Mouse (Mus musculus) erythroid progenitor cell, adult 5-6 weeks (primary cell): Measurements from ENCODE around the gene Unc5a. TPM values are rescaled to one million over a fixed set of nuclear protein-coding genes. Genes with fewer than 3 reads are reported as not detected.

Source experiments
- ATAC-seq: replicated peaks from 2 replicates; pipeline ENCODE4 v1.8.0; 2016; ENCODE audit warnings: moderate number of reproducible peaks, mild to moderate bottlenecking, moderate TSS enrichment, inconsistent platforms; ENCODE audit not compliant: poor library complexity, low FRiP score, severe bottlenecking
- total RNA-seq, 2 experiments: library from RNA; stranded (forward) in 1 of 2; stranded (reverse) in 1 of 2; fragments of 150-400 nt in 1 of 2; fragments of 186-747, 209-891 nt in 1 of 2; gene quantifications; 2 replicates each; pipeline versions ENCODE4 v1.2.3 to v1.2.4; 2015 to 2017; ENCODE audit warnings: low replicate concordance in 2 of 2

The Unc5a gene
- total RNA-seq (2015; ENCODE audit: low replicate concordance) (1.1 TPM in 1 of 2 replicates, not detected in the other), total RNA-seq (2017; ENCODE audit: low replicate concordance) (0.90 TPM in 1 of 2 replicates, not detected in the other)

- ATAC-seq: no peak
Measured at GRCm38 (mm10) chr13:54948531-54949493, at the start of gene Unc5a. Gene Unc5a (plus strand): TSS chr13:54949411.

GRCm38 (mm10) chr13:54912053-54912452 is 37.2 kb upstream of the Unc5a start:
- ATAC-seq: no peak

DNA sequence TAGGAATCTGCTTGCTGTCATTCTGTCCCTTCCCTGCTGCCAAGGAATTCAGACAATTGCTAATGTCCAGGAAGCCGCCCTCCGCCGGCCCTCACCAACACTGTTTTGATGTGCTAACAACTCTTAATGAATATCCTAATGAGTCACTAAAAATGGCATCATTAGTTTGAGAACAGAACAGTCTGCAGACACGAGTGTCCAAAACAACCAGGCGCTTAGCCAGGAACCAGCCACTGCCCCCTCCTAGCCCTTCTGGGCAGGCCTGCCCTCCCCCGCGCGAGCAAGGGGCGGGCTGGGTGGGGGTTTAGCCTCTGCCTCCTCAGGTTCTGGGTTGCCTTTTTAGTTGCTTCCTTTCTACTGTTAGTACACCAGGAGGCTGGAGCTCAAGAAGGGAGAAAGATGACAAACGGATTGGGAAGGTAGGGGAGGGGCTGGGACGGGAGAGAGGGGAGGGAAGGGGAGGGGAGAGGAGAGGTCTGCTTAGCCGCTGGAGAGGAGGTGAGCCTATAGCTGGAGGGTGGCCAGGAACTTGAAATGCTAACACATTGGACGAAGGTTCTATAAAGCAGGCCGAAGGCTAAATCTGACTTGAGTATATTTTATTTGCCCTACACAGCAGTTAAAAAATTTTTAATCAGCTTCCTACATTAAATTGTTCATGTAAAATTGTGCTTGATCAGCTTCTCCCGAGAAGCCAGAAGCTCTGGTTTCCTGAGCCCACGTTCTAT is 36.2 kb upstream of the Unc5a start:
- ATAC-seq: no peak

DNA sequence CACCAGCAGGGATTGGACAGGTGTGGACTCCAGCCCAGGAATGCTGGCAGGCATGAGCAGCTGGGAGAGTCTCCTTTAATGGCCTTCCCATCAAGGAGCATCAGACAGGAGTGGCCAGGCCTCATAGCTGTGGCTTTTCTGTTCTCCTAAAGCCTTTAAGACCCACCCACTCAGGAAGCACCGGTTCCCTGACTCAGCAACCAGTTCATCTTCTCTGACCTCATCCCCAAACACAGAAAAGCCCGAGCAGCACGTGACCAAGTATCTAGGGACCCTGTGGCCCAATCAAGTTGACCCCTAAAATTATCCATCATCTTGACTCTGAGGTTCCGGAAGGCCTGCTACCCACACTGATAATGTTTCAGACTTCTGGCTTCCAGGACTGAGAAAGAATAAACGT is 32.6 kb upstream of the Unc5a start:
- no peak for ATAC-seq

DNA sequence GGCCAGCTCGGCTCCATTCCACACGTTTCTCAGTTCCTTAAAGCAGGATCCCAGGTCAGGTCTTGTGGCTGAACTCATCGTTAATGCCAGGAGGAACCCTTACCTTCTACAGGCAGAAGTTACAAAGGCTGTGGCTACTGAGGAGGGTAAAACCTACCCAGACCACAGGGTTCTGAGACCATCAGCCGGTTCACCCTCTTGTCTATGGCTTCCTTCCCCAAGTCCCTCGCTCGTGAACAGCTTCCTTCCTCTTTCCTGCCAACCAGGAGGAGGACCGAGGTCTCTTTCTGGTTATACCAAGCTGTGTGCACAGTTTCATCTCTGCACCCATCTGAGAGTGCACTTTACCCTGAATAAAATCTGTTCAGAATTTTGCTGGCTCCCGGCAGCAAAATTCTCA is 30.3 kb upstream of the Unc5a start:
- ATAC-seq: no peak

GRCm38 (mm10) chr13:54919666-54920065 is 29.5 kb upstream of the Unc5a start:
- ATAC-seq: no peak

GRCm38 (mm10) chr13:54921700-54922099 is 27.5 kb upstream of the Unc5a start:
- ATAC-seq: no peak

- ATAC-seq: no peak
Measured at GRCm38 (mm10) chr13:54923705-54924104, 25.5 kb upstream of the Unc5a start.

- no peak for ATAC-seq
Measured at GRCm38 (mm10) chr13:54925466-54925865, 23.7 kb upstream of the Unc5a start.

DNA sequence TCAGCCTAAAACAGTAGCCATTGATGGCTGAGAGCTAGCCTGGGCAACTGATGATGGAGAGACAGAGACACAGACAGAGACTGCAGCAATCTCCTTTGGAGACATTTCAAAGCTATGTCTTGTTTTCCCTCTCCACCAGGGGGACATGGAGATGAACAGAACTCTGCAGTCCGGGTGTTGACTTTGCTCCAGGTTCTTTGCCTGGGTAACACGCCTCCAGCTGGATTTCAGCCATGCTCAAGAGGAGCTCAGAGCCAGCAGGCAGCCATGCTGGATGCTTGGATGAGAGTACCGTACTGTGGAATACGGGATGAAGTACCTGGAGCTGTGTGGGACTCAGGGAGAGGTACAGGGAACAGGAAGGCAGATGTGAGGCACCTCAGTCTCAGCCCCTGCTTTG is 22.6 kb upstream of the Unc5a start:
- ATAC-seq: no peak

- no peak for ATAC-seq
Measured at GRCm38 (mm10) chr13:54930123-54930522, 19.1 kb upstream of the Unc5a start.

- no peak for ATAC-seq
Measured at GRCm38 (mm10) chr13:54934873-54935272, 14.3 kb upstream of the Unc5a start.

- no peak for ATAC-seq
Measured at GRCm38 (mm10) chr13:54936173-54936572, 13.0 kb upstream of the Unc5a start.

DNA sequence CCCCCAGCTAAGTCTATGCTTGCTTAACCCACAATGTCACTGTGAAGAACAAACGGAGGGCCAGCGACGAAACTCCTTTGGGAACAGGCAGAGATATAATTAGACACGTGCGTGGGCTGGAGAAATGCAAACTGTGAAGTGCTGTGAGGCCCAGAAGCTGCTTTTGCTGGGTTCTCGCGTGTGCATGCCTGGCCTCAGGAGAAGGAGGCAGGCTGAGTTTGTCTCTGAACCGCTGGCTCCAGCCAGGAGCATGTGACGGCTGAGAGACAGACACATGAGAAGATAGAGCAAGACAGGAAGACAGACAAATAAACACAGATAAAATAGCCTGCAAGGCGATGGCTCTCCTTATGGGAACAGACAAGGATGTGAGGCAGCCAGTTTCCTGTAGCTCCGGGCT is 11.3 kb upstream of the Unc5a start:
- ATAC-seq: no peak

DNA sequence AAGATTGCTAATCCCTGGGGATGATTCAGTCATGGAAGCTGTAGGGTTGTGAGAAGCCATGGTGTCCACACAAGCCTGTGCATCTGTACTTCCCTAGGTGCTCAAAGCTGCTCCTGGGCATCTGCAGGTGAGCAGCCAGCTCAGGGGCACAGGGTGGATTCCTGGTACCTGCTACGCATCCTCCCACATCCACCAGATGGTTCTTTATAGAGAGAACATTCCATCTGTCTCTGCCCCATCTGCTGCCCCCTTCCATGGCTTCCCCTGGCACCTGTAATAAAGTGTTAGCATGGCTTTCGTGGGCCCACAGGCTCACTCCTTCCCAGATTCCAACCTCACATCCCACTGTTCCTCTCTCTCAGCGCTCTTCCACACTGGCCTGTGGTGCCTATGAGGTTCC is 10.7 kb upstream of the Unc5a start:
- no peak for ATAC-seq

GRCm38 (mm10) chr13:54944411-54945157 is 4.6 kb upstream of the Unc5a start:
- ATAC-seq: no peak

DNA sequence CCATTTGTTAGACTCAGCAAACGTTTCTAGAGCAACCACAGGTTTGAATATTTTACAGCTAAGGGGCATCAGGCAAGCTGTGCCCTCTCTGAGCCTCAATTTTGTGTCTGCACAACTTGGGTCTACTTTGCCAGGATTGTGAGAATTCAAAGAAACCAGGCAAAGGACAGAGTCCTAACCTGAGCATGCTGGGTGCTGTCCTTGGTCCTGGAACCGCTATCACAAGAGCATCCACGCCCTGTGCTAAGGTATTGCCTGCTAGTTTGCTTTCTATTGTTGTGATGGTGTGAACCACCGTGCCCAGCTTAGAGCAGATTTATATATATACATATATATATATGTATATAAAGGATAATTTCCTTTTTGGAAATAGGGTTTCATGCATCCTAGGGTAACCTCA is 3.9 kb upstream of the Unc5a start:
- ATAC-seq: no peak

GRCm38 (mm10) chr13:54946406-54946805 is 2.8 kb upstream of the Unc5a start:
- ATAC-seq: no peak

GRCm38 (mm10) chr13:54949592-54949991 is 381 bp downstream of the Unc5a start:
- no peak for ATAC-seq

DNA sequence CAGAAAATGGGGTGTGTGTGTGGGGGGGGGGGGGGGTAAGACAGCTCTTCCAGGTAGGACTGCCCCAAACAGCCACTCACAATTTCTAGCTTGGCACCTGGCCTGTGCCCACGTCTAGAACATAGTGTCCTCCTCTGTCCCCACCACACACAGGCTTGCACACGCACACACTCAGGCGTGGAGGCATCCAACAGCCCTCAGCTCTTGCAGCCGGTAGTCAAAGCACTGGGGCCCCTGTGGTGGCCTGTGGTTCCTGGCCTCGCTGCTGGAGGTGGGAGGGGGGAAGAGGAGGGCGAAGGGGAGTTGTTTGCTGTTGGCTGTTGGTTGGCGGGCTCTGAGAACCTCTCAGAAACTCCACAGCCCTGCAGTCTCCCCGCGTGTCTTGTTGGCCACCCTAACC is 920 bp downstream of the Unc5a start:
- ATAC-seq: no peak
